Mouse (Mus musculus) thymus, postnatal 14 days (tissue): ENCODE measurements around the gene Dlgap1.

ENCODE experiments used
- DNase-seq: peaks from one replicate; pipeline ENCODE4 v3.0.0; 2021

Dlgap1 gene

GRCm38 (mm10) chr17:70780726-70781689 lies 812.1 kb downstream of the Dlgap1 start:
- no peak for DNase-seq

GRCm38 (mm10) chr17:70783273-70783672 lies 814.4 kb downstream of the Dlgap1 start:
- no peak for DNase-seq

GRCm38 (mm10) chr17:70787366-70787765 lies 818.5 kb downstream of the Dlgap1 start:
- no peak for DNase-seq

GRCm38 (mm10) chr17:70790801-70791200 lies 821.9 kb downstream of the Dlgap1 start:
- no peak for DNase-seq

- DNase-seq, result no peak
Measured at GRCm38 (mm10) chr17:70791596-70792275, 822.9 kb downstream of the Dlgap1 start.

GRCm38 (mm10) chr17:70794291-70794690 lies 825.4 kb downstream of the Dlgap1 start:
- DNase-seq, result no peak

- DNase-seq, result no peak
Measured at GRCm38 (mm10) chr17:70794722-70795121, 825.8 kb downstream of the Dlgap1 start.

GRCm38 (mm10) chr17:70795196-70795595 lies 826.3 kb downstream of the Dlgap1 start:
- no peak for DNase-seq

GRCm38 (mm10) chr17:70796940-70797772 lies 828.3 kb downstream of the Dlgap1 start:
- DNase-seq, result no peak

- no peak for DNase-seq
Measured at GRCm38 (mm10) chr17:70797773-70798045, 828.8 kb downstream of the Dlgap1 start.

GRCm38 (mm10) chr17:70799266-70799665 lies 830.4 kb downstream of the Dlgap1 start:
- DNase-seq, result no peak

GRCm38 (mm10) chr17:70802022-70802421 lies 833.1 kb downstream of the Dlgap1 start:
- DNase-seq, result no peak

GRCm38 (mm10) chr17:70805866-70806265 lies 837.0 kb downstream of the Dlgap1 start:
- DNase-seq, result no peak

- DNase-seq, result no peak
Measured at GRCm38 (mm10) chr17:70806600-70806999, 837.7 kb downstream of the Dlgap1 start.

- DNase-seq, result no peak
Measured at GRCm38 (mm10) chr17:70807885-70808284, 839.0 kb downstream of the Dlgap1 start.

GRCm38 (mm10) chr17:70808837-70809236 lies 840.0 kb downstream of the Dlgap1 start:
- no peak for DNase-seq

- DNase-seq, result no peak
Measured at GRCm38 (mm10) chr17:70809776-70810175, 840.9 kb downstream of the Dlgap1 start.

- DNase-seq, result no peak
Measured at GRCm38 (mm10) chr17:70810795-70811194, 841.9 kb downstream of the Dlgap1 start.

- no peak for DNase-seq
Measured at GRCm38 (mm10) chr17:70815001-70815400, 846.1 kb downstream of the Dlgap1 start.

- DNase-seq, result no peak
Measured at GRCm38 (mm10) chr17:70817862-70818451, 849.1 kb downstream of the Dlgap1 start.

GRCm38 (mm10) chr17:70823083-70823482 lies 854.2 kb downstream of the Dlgap1 start:
- DNase-seq, result no peak

GRCm38 (mm10) chr17:70826227-70826626 lies 857.4 kb downstream of the Dlgap1 start:
- no peak for DNase-seq
